In the genomic region with DNA sequence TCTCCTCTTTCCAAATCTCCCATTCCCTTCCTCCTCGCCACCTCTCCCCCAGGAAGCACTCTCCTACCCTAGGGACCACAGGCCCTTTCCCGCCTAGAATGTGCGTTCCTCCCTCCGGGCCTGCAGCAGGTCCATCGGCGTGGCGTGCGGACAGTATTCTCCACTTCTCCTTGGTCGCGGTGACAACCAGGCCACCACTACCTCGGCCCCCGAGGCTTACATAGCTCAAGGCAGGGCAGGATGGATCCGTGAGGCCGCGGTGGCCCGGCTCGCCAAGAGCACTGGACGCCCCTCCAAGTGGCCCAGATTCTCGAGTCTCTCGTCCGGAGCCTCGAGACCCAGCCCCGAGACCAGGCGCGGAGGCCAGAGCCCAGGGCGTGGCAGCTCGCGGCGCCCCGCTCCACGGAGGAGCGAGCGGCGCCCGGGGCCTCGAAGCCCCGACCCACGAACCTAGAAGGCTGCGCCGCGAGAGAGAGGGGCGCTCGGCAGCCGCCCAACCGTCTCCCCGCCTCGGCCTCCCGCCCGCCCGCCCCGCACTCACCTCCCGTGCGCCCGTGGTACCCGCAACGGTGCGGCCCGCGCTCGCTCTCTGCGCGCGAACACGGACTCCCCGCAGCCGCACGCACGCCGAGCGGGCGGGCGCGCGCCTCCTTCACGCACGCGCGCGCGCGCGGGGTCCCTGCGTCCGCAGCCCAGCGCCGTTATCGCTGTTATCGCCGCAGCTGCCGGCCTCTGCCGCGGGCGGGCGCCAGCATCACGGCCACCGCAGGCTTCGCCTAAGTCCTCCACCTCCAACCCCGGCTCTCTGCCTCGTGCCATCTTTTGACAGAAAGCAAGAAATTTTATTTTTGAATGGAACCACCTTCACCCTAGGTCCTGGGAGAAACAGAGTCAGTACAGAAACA, we compare ENCODE assay signal across 8 mouse cellular contexts. TPM values are rescaled to one million over a fixed set of nuclear protein-coding genes. Genes with fewer than 3 reads are reported as not detected.
A peak's percentile ranks its signal among the peaks of the same experiment; 100 is the strongest.
DNase-seq lines count a peak whose midpoint lies in the region; ATAC-seq and TF ChIP-seq lines count a peak whose summit lies in the region.

A gene (minus strand): TSS at position 700 of the 905 bp plus-strand sequence.

- H3K79me2 ChIP-seq in heart, adult 2 months (replicated peaks; ENCODE audit: control insufficient read depth, insufficient read depth, low read length), result no peaks in the 10 kb centered on the region

- peaks cover 3% of the 10 kb centered on the region; the same call in 1 of the 2 replicates for H3K4me1 ChIP-seq in thymus, adult 2 months (replicated peaks; ENCODE audit: control insufficient read depth, insufficient read depth, low read length)
- H3K4me1 ChIP-seq in embryonic facial prominence, embryonic 11.5 days (ENCODE audit: control insufficient read depth, insufficient read depth, low read length), result peaks cover 4% of the 10 kb centered on the region; the same call in 1 of the 2 replicates
- no peaks in the 10 kb centered on the region for H3K4me1 ChIP-seq in heart, adult 2 months (ENCODE audit: control insufficient read depth, insufficient read depth, low read length)
- H3K4me1 ChIP-seq in limb, embryonic 13.5 days, result peaks cover 14% of the 10 kb centered on the region
- H3K4me1 ChIP-seq in midbrain, embryonic 13.5 days (replicated peaks), result peaks cover 46% of the 10 kb centered on the region

- peak within 1 kb of the TSS; percentile 88 for H3K9ac ChIP-seq in embryonic facial prominence, embryonic 11.5 days (replicated peaks; ENCODE audit: low read length)
- peak within 1 kb of the TSS; percentile 54 for H3K9ac ChIP-seq in heart, adult 2 months (ENCODE audit: low read depth, low read length)
- peak within 1 kb of the TSS; percentile 90 for H3K9ac ChIP-seq in limb, embryonic 13.5 days
- H3K9ac ChIP-seq in midbrain, embryonic 13.5 days (replicated peaks), result peak within 1 kb of the TSS; percentile 86

- no peak for DNase-seq in thymus, adult 2 months
- no peak for DNase-seq in thymus, postnatal 10 days (ENCODE audit: low spot score in 2 of 2)
- DNase-seq in embryonic facial prominence, embryonic 11.5 days (ENCODE audit: low spot score), result peak; percentile 79
- peak; percentile 66 to 74 for DNase-seq in heart, adult 2 months
- DNase-seq in kidney, adult 18-20 months, result peak; percentile 67
- DNase-seq in spleen, postnatal 36 days (ENCODE audit: low spot score in 2 of 2), result peak; percentile 14 to 31

- TF ChIP-seq CTCF in thymus, adult 2 months (IDR thresholded peaks at IDR 0.05; ENCODE audit: borderline replicate concordance, control insufficient read depth, extremely low read depth, insufficient read depth, low read length, poor library complexity), result no peak
- TF ChIP-seq CTCF in heart, adult 2 months (IDR thresholded peaks at IDR 0.05), result peak; percentile 66

- no peak within 1 kb of the TSS for H3K27ac ChIP-seq in thymus, adult 2 months (ENCODE audit: control insufficient read depth, insufficient read depth, low read length)
- H3K27ac ChIP-seq in embryonic facial prominence, embryonic 11.5 days (replicated peaks; ENCODE audit: low read depth, low read length), result no peak within 1 kb of the TSS
- peak within 1 kb of the TSS; percentile 77 for H3K27ac ChIP-seq in heart, adult 2 months
- H3K27ac ChIP-seq in limb, embryonic 13.5 days, result peak within 1 kb of the TSS; percentile 28; the same call in 1 of the 2 replicates
- peak within 1 kb of the TSS; percentile 79 for H3K27ac ChIP-seq in midbrain, embryonic 13.5 days

- no peaks in the 10 kb centered on the region for H3K36me3 ChIP-seq in thymus, adult 2 months (ENCODE audit: control insufficient read depth, insufficient read depth, low read length)
- no peaks in the 10 kb centered on the region for H3K36me3 ChIP-seq in embryonic facial prominence, embryonic 11.5 days (replicated peaks; ENCODE audit: control insufficient read depth, insufficient read depth, low read depth, low read length)
- H3K36me3 ChIP-seq in heart, adult 2 months (ENCODE audit: control insufficient read depth, insufficient read depth, low read length), result no peaks in the 10 kb centered on the region
- 0 out of 2 replicates have a peak, but pooled peaks cover 3% of the 10 kb centered on the region for H3K36me3 ChIP-seq in limb, embryonic 13.5 days
- H3K36me3 ChIP-seq in midbrain, embryonic 13.5 days, result no peaks in the 10 kb centered on the region

- no peak for TF ChIP-seq EP300 in heart, adult 2 months (IDR thresholded peaks at IDR 0.05; ENCODE audit: insufficient read depth, low read depth, low read length)

- ATAC-seq in embryonic facial prominence, embryonic 11.5 days (replicated peaks; ENCODE audit: insufficient number of reproducible peaks, low FRiP score, low TSS enrichment, low read depth), result peak; percentile 82
- peak; percentile 81 for ATAC-seq in limb, embryonic 13.5 days (ENCODE audit: low FRiP score, low read depth)
- ATAC-seq in midbrain, embryonic 13.5 days, result peak; percentile 92

- 5% methylated on average over 95 of the region's 99 CpGs for WGBS in thymus, adult 2 months
- WGBS in embryonic facial prominence, embryonic 11.5 days, result under 1% methylated on average over 42 of the region's 99 CpGs
- WGBS in heart, adult 2 months, result 2% methylated on average over 94 of the region's 99 CpGs
- WGBS in limb, embryonic 13.5 days, result under 1% methylated on average over 73 of the region's 99 CpGs
- WGBS in midbrain, embryonic 13.5 days, result under 1% methylated on average over 75 of the region's 99 CpGs

- peak within 1 kb of the TSS; percentile 27 for H3K4me3 ChIP-seq in thymus, adult 2 months (ENCODE audit: control insufficient read depth, insufficient read depth, low read length)
- H3K4me3 ChIP-seq in embryonic facial prominence, embryonic 11.5 days (ENCODE audit: low read depth, low read length), result peak within 1 kb of the TSS; percentile 77
- peak within 1 kb of the TSS; percentile 76 for H3K4me3 ChIP-seq in heart, adult 2 months
- peak within 1 kb of the TSS; percentile 74 for H3K4me3 ChIP-seq in limb, embryonic 13.5 days
- peak within 1 kb of the TSS; percentile 81 for H3K4me3 ChIP-seq in midbrain, embryonic 13.5 days (replicated peaks)

- intact Hi-C loops in heart, adult 2 months (cut with DNase I), result loop anchor here (2.0 kb wide), 1 partner anchor 62 kb away; no protein-coding TSS in a partner anchor

- no peak for TF ChIP-seq POLR2A in thymus, adult 2 months (IDR thresholded peaks at IDR 0.05; ENCODE audit: control insufficient read depth, extremely low read depth, insufficient read depth, low read length, poor library complexity)
- no peak for TF ChIP-seq POLR2A in heart, adult 2 months (IDR thresholded peaks at IDR 0.05; ENCODE audit: insufficient read depth, low read depth, low read length)

- no peaks in the 10 kb centered on the region for H3K9me3 ChIP-seq in embryonic facial prominence, embryonic 11.5 days (replicated peaks; ENCODE audit: control insufficient read depth, low read length)
- H3K9me3 ChIP-seq in limb, embryonic 13.5 days, result no peaks in the 10 kb centered on the region
- no peaks in the 10 kb centered on the region for H3K9me3 ChIP-seq in midbrain, embryonic 13.5 days

- no peaks in the 10 kb centered on the region for H3K27me3 ChIP-seq in thymus, adult 2 months (ENCODE audit: control insufficient read depth, insufficient read depth, low read length)
- H3K27me3 ChIP-seq in embryonic facial prominence, embryonic 11.5 days (ENCODE audit: control insufficient read depth, insufficient read depth, low read length), result no peaks in the 10 kb centered on the region
- peaks cover 2% of the 10 kb centered on the region; the same call in 1 of the 2 replicates for H3K27me3 ChIP-seq in heart, adult 2 months (ENCODE audit: control insufficient read depth, insufficient read depth, low read length)
- H3K27me3 ChIP-seq in limb, embryonic 13.5 days, result 0 out of 2 replicates have a peak, but pooled peaks cover 4% of the 10 kb centered on the region
- 0 out of 2 replicates have a peak, but pooled peaks cover 8% of the 10 kb centered on the region for H3K27me3 ChIP-seq in midbrain, embryonic 13.5 days

- H3K4me2 ChIP-seq in embryonic facial prominence, embryonic 11.5 days (ENCODE audit: low read depth, low read length), result peak within 1 kb of the TSS; percentile 89
- peak within 1 kb of the TSS; percentile 85 for H3K4me2 ChIP-seq in limb, embryonic 13.5 days (replicated peaks)
- H3K4me2 ChIP-seq in midbrain, embryonic 13.5 days (replicated peaks), result peak within 1 kb of the TSS; percentile 71

RNA-seq across cellular contexts. Expression of the gene that starts here (rescaled TPM):
- 1.8 and 2.2 TPM in 2 replicates for polyA plus RNA-seq in thymus, adult 2 months (2012; rRNA removed)
- 38.3 and 43.1 TPM in 2 replicates for polyA plus RNA-seq in embryonic facial prominence, embryonic 11.5 days (2014; fragmentation: Nextera tagmentation; extraction: Ambion mirVana)
- 1 to 10 TPM; 1.6 to 2.0 TPM for total RNA-seq in heart, adult 2 months (2021)
- polyA plus RNA-seq in heart, adult 2 months (2012; rRNA removed), result 2.3 and 2.4 TPM in 2 replicates
- 51.3 and 51.5 TPM in 2 replicates for polyA plus RNA-seq in limb, embryonic 13.5 days (2015; fragmentation: Nextera tagmentation; extraction: Ambion mirVana)
- 64.6 and 69.5 TPM in 2 replicates for polyA plus RNA-seq in midbrain, embryonic 13.5 days (2015; fragmentation: Nextera tagmentation; extraction: Ambion mirVana)

Comparison
In these comparisons a context has a peak if more than half of its experiments do, and no peak if none do; other contexts are left out.
1. RNA of the gene that starts here (polyA plus RNA-seq): 64.6 to 69.5 TPM in midbrain, embryonic 13.5 days, 51.3 to 51.5 TPM in limb, embryonic 13.5 days and 38.3 to 43.1 TPM in embryonic facial prominence, embryonic 11.5 days; 2.3 to 2.4 TPM in heart, adult 2 months and 1.8 to 2.2 TPM in thymus, adult 2 months; every median in the first group is over 10 times any median in the second.
2. DNase-seq: peak in embryonic facial prominence, embryonic 11.5 days (single experiment), heart, adult 2 months (2 of 2), kidney, adult 18-20 months (single experiment) and spleen, postnatal 36 days (2 of 2); none in thymus, adult 2 months (single experiment) and thymus, postnatal 10 days (0 of 2).
3. H3K27ac ChIP-seq: peak in heart, adult 2 months (single experiment), limb, embryonic 13.5 days (single experiment) and midbrain, embryonic 13.5 days (single experiment); none in thymus, adult 2 months (single experiment) and embryonic facial prominence, embryonic 11.5 days (single experiment).
4. H3K4me3 ChIP-seq: peak in every context shown above with its lines; median percentile 81 in midbrain, embryonic 13.5 days; 77 in embryonic facial prominence, embryonic 11.5 days; 76 in heart, adult 2 months; 74 in limb, embryonic 13.5 days; 27 in thymus, adult 2 months.
5. Peak in every context shown above with its lines, with median percentiles within 50 percentile points of each other: ATAC-seq, H3K4me2 ChIP-seq and H3K9ac ChIP-seq.